Mouse (Mus musculus) lung, adult 10 weeks (tissue): ENCODE data around the gene Gm14226. TPM values are rescaled to one million over a fixed set of nuclear protein-coding genes. Genes with fewer than 3 reads are reported as not detected.

Experiments used
- polyA plus RNA-seq: library from polyadenylated mRNA; stranded (reverse); fragments of 350-450 nt; fragmentation: Illumina TruSeq; extraction: RNeasy Lipid Tissue Mini Kit (QIAGEN cat#74804); gene quantifications from one replicate; pipeline ENCODE4 v1.2.3, GENCODE M21; 2014; ENCODE audit warnings: low read depth, low replicate concordance; ENCODE audit not compliant: insufficient read depth

Gm14226 gene
- polyA plus RNA-seq: 0.07 TPM

GRCm38 (mm10) chr2:155018251-155018755 is at the start of gene Gm14226:
Gm14226 (plus strand) TSS chr2:155018266.

GRCm38 (mm10) chr2:155073978-155074765 is 56.1 kb downstream of the Gm14226 start, which contains the start of gene Ahcy:
Ahcy (minus strand) TSS chr2:155074497.

Other genes with a start within 250 kb of the Gm14226 start
- not detected for gene Gm14214, start 248.2 kb upstream of the Gm14226 start, polyA plus RNA-seq
- gene Raly, start 227.2 kb upstream of the Gm14226 start, polyA plus RNA-seq: 144 TPM
- not detected for gene a, start 226.9 kb upstream of the Gm14226 start, polyA plus RNA-seq
- 48.7 TPM for gene Eif2s2, start 125.3 kb upstream of the Gm14226 start, polyA plus RNA-seq
- 20.8 TPM for gene Ahcy, start 56.2 kb downstream of the Gm14226 start, polyA plus RNA-seq
- gene Itch, start 115.2 kb downstream of the Gm14226 start, polyA plus RNA-seq: 15.8 TPM
- 257 TPM for gene Dynlrb1, start 218.3 kb downstream of the Gm14226 start, polyA plus RNA-seq